Mouse (Mus musculus): ENCODE measurements around the gene Il4i1. TPM values are rescaled to one million over a fixed set of nuclear protein-coding genes. Genes with fewer than 3 reads are reported as not detected.
A peak's percentile ranks its signal among the peaks of the same experiment; 100 is the strongest.

Il4i1 gene
- total RNA-seq, 2 experiments from 2014 or later = 2.6 to 3.3 TPM

DNA sequence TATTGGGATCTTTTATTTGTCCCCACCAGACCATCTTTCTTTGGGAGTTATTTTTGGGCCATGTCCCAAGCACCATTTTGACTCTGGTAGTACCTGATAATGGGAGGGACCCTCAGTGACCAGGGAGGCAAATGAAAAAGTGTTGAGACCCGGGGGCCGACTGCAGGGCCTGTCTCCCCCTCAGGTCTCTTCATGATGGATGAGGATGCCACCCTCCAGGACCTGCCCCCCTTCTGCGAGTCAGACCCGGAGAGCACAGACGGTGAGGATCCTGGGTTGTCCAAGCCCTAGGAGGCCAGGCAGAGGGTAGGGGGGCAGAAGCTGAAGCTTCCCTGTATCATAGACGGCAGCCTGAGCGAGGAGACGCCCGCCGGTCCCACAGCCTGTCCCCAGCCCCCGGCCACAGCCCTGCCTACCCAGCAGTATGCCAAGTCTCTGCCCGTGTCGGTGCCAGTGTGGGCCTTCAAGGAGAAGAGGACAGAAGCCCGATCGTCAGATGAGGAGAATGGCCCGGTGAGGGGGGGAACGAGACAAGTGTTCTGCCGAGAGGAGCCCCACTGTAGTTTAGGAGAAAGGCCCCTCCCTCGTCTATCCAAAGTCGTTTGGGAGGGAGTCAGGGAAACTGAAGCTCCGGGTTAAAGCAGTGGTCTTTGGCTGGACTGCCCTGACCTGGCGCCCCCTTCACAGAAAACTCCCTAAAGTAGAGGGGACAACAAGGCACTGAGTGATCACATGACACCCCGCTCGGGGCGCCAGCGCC is 37.6 kb downstream of the Il4i1 start:
- peak overlapping the region; percentile 65 for H3K4me3 ChIP-seq
- no peak for DNase-seq (ENCODE audit: low spot score in 2 of 2)
- peak overlapping the region; percentile 94 for H3K27ac ChIP-seq
- no peak for TF ChIP-seq CTCF (conservative IDR thresholded peaks at IDR 0.05)

DNA sequence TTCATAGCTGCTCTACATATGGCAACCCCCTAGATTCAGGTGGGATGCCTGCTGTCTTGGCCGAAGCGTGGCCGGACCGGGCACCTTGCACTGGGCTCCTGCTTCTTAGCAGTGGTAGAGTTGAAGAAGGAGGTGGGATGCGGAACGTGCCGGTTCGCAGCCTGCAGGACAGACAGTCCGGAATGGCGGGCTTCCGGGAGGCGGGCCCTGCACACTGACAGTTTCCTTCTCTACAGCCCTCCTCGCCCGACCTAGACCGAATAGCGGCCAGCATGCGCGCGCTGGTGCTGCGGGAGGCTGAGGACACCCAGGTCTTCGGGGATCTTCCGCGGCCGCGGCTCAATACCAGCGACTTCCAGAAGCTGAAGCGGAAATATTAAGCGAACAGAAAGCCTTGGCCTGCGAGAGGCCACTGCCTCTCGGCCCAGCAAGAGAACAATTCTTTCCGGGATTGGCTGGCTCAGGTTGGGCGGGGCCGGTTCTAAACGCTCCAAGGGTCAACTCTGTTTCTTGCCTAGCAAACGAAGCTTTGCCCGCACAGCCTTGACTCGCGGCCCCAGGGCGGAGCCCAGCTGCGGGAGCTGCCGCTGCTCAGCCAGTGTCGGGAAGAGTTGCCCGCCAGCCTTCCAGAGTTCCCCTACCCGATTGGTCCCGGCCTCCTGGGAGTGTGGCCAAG is 38.3 kb downstream of the Il4i1 start:
- peak overlapping the region; percentile 65 for H3K4me3 ChIP-seq
- peak overlapping the region; percentile 94 for H3K27ac ChIP-seq
- no peak for TF ChIP-seq CTCF (conservative IDR thresholded peaks at IDR 0.05)
- DNase-seq (ENCODE audit: low spot score in 2 of 2) = peak; percentile 72 to 73

DNA sequence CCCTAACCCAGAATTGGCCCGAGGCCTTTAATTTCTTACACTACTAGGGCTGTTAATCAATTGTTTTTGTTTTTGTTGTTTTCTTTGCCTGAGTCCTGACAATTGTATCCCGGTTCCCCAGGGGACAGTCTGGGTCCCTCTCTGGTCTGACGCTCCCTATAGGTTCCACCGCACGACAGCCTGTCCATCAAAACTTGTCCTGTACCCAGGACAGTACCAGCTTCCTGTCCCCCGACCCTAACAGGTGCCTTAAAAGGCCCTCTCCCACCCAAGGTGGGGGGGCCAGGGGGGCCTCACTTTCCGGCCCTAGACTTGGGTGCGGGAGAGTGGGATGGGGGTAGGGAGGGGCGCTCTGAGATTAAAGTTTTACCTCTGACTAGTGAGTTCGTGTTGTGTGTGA is 38.8 kb downstream of the Il4i1 start:
- Histone ChIP-seq H3K27ac (peak overlapping the region; percentile 94), H3K4me3 (peak overlapping the region; percentile 65)
- TF ChIP-seq CTCF (conservative IDR thresholded peaks at IDR 0.05) = peak; percentile 61
- DNase-seq (ENCODE audit: low spot score in 2 of 2) = no peak

DNA sequence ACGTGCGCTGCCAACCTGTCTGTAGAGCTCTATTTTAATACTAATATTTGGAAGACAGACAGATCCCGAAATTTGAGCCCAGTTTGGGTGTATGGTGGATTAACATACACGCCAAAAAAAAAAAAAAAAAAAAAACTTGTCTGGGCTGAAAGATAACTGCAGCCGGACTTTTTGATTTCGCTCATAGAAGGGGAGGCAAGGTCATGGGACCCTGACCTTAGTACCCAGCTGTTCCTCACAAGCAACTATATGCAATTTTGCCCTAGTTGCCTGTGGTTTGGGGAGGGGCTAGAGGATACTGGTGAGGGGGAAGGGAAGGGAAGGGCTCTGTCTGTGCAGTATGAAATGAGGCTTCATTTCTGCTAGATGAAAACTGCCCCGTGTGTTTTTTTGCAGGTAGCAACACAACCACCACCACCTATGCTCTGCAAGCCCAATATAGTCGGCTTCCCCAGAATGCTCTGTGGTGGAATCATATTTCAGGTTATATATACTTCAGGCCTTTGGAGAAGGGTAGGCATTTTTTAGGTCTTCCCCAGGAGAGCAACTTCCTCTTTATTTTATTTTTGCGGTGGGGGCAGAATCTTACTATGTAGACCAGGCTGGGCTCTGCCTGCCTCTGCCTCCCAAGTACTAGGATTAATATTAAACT is 40.2 kb downstream of the Il4i1 start:
- no peak for DNase-seq (ENCODE audit: low spot score in 2 of 2)
- H3K27ac ChIP-seq = peak overlapping the region; percentile 92
- no peak for TF ChIP-seq CTCF (conservative IDR thresholded peaks at IDR 0.05)
- peak overlapping the region; percentile 94 for H3K4me3 ChIP-seq

DNA sequence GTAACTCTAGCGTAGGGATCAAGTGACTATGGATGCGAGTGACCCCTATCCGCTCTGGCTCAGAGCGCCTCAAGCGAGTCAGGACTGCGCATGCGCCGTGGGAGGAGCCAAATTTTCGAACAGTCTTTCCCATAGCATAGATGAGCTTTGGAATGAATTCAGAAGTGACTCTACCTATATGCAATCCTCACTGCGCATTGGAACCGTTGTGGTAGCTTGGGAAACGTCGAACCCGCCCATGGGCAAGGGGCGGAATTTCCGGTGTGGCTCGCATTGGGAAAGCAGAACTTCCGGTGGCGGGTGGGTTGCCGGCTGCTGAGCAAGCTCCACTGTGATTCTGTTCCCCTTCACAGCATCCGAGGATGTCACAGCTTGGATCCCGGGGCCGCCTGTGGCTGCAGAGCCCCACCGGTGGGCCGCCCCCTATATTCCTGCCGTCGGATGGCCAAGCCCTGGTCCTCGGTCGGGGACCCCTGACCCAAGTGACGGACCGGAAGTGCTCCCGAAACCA is 40.9 kb downstream of the Il4i1 start, which contains the start of gene Pnkp:
Gene Pnkp, plus strand, starts transcription at position 98 of the 511 bp plus-strand sequence.
- TF ChIP-seq CTCF (conservative IDR thresholded peaks at IDR 0.05) = no peak; the same call in 1 of the 2 replicates
- peak within 1 kb of the TSS; percentile 92 for H3K27ac ChIP-seq

DNA sequence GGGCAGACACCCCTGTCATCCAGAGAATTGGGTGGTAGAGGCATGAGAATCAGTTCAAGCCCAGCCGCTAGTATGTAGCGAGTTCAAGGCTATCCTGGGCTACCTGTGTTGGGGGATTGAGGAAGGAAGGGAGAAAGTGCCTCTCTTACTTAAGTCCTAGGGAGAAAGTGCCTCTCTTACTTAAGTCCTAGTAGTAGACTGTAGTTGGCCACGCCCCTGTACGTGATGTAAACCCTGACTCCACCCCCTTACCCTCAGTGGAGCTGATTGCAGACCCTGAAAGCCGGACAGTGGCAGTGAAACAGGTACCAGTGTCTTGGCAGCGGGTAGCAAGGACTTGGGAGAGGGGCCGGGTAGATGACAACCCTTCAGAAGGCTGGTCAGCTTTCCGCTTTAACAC is 41.7 kb downstream of the Il4i1 start:
- DNase-seq (ENCODE audit: low spot score in 2 of 2) = no peak
- peak overlapping the region; percentile 94 for H3K4me3 ChIP-seq
- H3K27ac ChIP-seq = peak overlapping the region; percentile 92
- no peak for TF ChIP-seq CTCF (conservative IDR thresholded peaks at IDR 0.05)

More for the DNA sequence above, 40.9 kb downstream of the Il4i1 start, which contains the start of gene Pnkp:
- peak within 1 kb of the TSS; percentile 94 for H3K4me3 ChIP-seq
- DNase-seq (ENCODE audit: low spot score in 2 of 2) = peak; percentile 91 to 94

DNA sequence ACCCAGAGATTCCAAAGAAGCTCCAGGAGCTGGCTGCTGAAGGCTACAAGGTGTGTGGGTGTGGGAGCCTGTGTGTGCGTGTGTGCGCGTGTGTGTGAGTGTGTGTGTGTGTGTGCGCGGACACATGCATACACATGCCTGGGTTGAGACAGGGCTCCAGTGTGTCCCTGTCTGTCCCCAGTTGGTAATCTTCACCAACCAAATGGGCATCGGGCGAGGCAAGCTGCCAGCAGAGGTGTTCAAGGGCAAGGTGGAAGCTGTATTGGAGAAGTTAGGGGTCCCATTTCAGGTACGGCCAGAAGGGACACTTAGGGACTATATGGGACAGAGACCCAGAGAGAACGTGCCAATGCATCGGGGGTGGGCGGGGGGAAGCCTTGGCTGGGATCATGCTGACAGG is 43.7 kb downstream of the Il4i1 start:
- TF ChIP-seq CTCF (conservative IDR thresholded peaks at IDR 0.05) = no peak
- Histone ChIP-seq H3K27ac (no peak overlapping the region), H3K4me3 (no peak overlapping the region)
- DNase-seq (ENCODE audit: low spot score in 2 of 2) = no peak

DNA sequence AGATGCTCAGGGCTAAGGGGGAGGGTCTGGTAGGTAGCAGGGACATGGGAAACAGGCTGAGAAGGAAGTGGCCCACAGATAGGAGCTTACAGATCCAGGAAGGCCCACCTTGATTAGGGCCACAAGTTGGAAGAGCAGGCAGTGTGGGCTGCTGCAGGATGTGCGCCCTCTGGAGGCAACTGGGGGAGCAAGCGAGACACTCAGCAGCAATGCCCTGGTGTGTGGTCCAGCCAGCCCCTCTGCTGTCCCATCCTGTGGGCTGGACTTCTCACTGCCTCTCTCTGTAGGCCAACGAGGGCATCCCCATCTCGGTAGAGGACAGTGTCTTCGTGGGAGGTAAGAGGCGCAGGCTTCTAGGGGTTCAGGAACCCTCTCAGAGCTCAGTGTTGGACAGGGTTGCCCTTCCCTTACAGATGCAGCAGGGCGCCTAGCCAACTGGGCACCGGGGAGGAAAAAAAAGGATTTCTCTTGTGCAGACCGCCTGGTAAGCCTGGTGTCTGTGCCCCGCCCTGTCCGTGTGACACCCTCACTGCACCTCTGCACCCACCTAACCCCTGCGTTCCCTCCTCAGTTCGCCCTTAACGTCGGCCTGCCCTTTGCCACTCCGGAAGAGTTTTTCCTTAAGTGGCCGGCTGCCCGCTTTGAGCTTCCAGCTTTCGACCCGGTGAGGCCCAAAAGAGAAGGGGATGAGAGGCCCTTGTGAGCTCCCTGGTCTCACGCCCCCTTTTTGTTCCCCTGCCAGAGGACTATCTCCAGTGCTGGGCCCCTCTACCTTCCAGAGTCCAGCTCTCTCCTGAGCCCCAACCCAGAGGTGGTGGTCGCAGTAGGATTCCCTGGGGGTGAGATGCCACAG is 44.6 kb downstream of the Il4i1 start:
- DNase-seq (ENCODE audit: low spot score in 2 of 2) = peak; percentile 53 to 66
- Histone ChIP-seq H3K4me3 (no peak overlapping the region; the same call in 1 of the 2 replicates), H3K27ac (peak overlapping the region; percentile 57; the same call in 1 of the 2 replicates)
- TF ChIP-seq CTCF (conservative IDR thresholded peaks at IDR 0.05) = peak; percentile 95

DNA sequence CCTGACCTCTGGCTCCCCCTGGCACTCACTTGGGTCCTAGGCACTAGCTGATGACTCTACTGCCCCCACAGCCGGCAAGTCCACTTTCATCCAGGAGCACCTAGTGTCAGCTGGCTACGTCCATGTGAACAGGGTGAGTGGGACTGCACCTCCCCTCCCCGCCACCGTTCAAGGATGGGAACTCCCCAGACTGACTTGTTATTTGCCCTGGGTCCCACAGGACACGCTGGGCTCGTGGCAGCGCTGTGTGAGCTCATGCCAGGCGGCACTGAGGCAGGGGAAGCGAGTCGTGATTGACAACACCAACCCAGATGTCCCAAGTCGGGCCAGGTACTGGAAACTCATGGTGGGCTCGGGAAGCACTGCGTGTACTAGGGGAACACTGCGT is 45.2 kb downstream of the Il4i1 start:
- DNase-seq (ENCODE audit: low spot score in 2 of 2) = no peak
- no peak for TF ChIP-seq CTCF (conservative IDR thresholded peaks at IDR 0.05)
- H3K27ac ChIP-seq = peak overlapping the region; percentile 57; the same call in 1 of the 2 replicates
- H3K4me3 ChIP-seq = no peak overlapping the region

DNA sequence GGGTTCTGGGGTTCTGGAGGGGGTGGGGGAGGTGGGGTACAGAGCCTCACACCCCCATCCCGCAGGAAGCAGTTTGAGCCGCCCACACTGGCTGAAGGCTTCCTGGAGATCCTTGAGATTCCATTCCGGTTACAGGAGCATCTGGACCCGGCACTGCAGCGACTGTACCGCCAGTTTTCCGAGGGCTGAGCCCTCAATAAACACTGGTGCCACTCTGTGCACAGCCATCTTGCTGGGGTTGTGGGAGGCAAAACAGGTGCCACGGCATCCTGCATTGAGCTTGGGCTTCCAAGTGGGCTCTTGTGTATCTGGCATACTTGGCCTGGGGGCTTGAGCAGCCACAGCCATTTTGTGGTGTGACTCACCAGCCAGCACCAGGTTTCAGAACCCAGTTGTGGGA is 46.2 kb downstream of the Il4i1 start:
- no peak for TF ChIP-seq CTCF (conservative IDR thresholded peaks at IDR 0.05)
- no peak for DNase-seq (ENCODE audit: low spot score in 2 of 2)
- Histone ChIP-seq H3K4me3 (no peak overlapping the region), H3K27ac (peak overlapping the region; percentile 61; the same call in 1 of the 2 replicates)

DNA sequence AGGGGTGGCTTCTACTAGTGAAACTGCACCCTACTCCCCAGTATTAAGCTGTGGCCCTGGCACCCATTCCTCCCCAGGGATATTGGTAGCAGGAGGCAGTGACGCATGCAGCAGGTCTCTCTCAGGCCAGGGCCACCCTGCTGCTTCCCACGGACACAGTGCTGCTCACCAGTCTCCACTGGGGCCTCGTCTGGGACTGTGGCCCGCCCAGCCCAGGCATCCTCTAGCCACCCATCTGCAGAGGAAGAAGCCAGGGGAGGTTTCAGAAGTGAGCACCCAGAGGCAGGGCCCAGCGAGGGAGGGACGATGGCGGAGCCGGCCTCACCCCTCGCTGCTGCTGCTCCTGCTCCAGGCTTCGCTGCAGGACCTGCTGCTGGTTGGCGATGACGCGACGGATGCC is 47.0 kb downstream of the Il4i1 start:
- TF ChIP-seq CTCF (conservative IDR thresholded peaks at IDR 0.05) = no peak

DNA sequence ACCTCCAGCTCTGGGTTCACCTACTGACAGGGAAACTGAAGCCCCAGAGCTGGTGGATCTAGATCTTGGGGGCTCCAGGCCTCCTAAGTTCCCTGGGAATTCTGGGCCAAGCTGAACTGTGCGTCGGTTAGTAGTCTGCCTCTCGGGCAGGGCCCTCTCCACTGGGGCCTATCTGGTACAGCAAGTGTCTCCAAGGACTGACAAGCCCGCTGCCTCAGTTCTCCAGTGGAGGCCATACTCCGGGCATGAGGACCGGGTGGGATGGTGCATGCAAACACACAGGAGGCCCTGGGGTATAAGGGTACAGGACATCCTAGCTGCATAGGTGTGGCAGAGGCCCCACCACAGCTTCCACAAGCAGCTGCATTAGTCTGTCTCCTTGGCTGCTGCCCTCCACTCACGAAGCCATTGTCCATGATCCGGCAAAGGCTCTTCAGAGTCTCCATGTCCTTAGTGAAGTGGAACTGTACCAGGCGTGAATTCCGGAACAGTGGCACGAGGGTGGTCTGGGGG is 47.9 kb downstream of the Il4i1 start:
- Histone ChIP-seq H3K4me3 (no peak overlapping the region), H3K27ac (peak overlapping the region; percentile 99; the same call in 1 of the 2 replicates)
- DNase-seq (ENCODE audit: low spot score in 2 of 2) = no peak
- no peak for TF ChIP-seq CTCF (conservative IDR thresholded peaks at IDR 0.05)

More for the DNA sequence above, 47.0 kb downstream of the Il4i1 start:
- H3K4me3 ChIP-seq = no peak overlapping the region
- no peak for DNase-seq (ENCODE audit: low spot score in 2 of 2)
- peak overlapping the region; percentile 61; the same call in 1 of the 2 replicates for H3K27ac ChIP-seq

Data from layer of hippocampus, adult 2 months (tissue).